Mouse (Mus musculus) 3T3-L1 (cell line): ENCODE data around the gene Gm7247.
"Not testable (repeated sequence)": the region's sequence is repeated elsewhere in the genome, so short reads cannot be mapped to it uniquely, and the experiment has no call there.

Source experiments
- DNase-seq: peaks from one replicate; pipeline ENCODE4 v3.0.0-alpha.2; 2015; ENCODE audit warnings: low read depth, low spot score

Gene Gm7247

DNA sequence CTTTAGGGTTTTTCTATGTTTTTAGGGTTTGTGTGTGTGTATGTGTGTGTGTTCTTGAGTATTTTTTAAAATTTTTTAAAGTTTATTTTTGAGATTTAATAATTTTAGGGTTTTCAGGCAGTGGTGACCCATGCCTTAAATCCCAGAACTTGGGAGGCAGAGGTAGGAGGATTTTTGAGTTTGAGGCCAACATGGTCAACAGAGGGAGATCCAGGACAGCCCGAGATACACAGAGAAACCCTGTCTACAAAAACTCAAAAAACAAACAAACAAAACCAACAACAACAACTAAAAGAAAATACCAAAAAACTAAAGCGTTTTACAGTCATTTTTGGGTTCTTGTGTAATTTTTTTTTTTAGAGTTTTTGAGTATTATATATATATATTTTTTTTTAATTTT, 134.2 kb downstream of the Gm7247 start:
- peak; percentile 89 for DNase-seq

DNA sequence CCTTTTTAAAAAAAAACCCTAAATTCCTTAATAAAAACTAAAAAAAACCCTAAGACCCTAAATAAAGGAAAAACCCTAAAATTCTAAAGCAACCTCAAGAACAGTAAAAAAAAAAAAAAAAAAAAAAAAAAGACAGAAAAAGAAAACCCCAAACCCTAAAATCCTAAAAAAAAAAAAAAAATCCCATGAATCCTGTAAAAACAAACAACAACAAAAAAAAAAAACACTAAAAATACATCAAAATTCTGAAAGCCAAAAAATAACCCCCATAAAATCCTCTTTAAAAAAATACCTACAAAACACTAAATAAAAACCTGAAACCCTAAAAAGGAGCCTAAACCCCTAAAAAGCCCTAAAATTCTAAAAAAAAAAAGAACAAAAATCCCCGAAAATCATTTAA, 135.4 kb downstream of the Gm7247 start:
- DNase-seq: no peak

DNA sequence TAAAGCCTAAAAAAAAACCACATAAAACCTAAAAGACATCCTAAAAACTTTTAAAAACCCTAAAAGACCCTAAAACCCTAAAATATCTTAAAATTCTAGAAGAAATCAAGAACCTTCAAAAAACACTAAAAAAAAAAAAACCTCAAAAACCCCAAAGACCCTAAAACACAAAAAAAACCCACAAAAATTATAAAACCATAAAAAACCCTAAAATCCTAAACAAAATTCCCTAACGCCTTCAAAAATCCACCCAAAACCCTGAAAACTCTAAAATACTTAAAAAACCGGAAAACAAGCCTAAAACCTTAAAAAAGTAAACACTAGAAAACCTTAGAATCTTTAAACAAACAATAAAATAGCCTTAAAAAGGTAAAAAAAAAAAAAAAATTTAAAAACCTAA, 136.4 kb downstream of the Gm7247 start:
- DNase-seq: peak; percentile 1

DNA sequence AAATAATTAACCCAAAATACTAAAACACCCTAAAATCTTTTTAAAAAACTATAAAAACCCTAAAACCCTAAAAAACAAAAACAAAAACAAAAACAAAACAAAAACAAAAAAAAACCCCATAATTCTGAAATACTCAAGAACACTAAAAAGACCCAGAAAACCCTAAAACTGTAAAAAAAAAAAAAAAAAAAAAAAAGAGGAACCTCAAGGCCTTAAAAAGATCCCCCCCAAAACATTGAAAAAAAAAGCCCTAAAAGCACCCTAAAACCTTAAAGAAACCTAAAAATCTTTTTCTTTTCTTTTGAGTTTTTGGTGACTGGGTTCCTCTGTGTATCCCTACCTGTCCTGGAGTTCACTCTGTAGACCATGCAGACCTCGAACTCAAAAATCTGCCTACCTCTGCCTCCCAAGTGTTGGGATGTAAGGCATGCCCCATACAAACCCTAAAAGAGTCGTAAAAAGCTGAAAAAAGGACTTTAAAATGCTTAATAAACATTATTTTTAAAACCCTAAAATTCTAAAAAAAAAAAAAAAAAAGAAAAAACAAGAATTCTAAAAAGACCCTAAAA, 138.2 kb downstream of the Gm7247 start:
- DNase-seq: peak; percentile 6

DNA sequence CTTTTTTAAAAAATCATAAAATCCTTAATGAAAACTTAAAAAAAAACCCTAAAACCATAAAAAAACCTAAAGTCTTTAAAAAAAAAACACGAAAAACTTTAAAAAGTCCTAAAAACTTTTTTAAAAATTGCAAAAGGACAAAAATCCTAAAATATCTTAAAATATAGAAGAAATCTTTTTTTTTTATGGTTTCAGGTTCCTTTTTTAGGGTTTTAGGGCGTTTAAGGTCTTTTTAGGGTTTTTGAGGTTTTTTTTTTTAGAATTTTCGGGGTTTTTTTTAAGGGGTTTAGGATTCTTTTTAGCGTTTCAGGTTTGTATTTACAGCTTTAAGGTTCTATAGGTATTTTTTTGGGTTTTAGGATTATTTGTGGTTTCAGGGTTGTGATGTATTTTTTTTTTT, 138.9 kb downstream of the Gm7247 start:
- no peak for DNase-seq

DNA sequence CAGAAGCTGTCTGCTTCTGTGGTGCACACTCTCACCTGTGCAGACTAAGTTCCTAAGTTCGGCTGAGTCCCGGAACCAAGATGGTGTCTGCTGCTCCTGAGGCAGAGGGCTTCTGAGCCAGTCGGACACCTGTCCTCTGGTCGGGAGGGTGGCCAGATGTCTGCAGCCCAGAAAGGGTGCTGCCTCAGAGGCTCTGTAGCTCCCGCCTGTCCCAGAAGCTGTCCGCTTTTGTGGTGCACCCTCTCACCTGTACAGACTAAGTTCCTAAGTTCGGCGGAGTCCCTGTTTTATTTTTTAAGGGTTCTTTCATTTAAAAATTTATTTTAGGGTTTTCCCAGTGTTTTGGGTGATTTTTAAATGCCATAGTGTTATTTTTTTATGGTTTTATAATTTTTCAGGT, 145.9 kb downstream of the Gm7247 start:
- no peak for DNase-seq

DNA sequence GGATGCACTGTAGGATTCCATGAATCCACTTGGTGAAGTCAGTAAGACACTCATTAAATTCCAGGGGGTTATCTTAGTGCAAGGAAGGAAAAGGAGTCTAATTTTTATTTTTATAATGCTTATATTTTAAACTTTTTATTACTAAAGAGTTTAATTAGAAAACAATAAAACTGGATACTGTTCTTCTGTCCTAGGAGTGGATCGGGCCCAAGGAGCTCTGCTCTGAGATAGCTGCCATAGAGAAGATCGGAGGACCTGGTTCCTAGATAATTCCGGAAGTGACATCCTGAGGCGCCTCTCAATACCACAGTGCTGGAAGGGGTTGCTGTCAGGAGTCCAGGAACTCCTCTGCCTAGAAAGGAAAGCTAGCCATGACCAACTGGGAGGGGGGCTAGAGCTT, 190.9 kb downstream of the Gm7247 start, which contains the start of gene Gm5622:
Gene Gm5622, plus strand, starts transcription at position 301 of the 400 bp plus-strand sequence.
- DNase-seq: no peak

DNA sequence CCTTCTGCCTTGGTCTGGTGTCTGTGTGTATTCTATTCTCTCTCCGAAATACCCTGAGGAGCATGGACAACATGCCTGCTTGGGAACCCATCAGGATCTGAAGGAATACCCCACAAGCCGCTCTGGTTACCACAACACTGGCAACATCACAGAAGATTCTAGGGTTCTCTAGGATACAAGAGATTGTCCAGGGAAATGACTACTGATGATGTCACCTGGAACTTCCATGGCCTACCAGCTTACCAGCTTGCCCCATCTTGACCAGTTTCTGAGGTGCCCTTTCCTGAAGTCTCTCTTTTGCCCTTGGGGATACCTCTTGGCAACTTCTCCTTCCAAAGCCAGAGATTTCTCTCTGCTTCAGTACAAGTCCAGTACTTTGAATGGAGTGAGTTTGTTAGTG, 212.4 kb downstream of the Gm7247 start, which contains the start of gene Gm17175:
Gene Gm17175, minus strand, starts transcription at position 101 of the 400 bp plus-strand sequence.
- not testable (repeated sequence) for DNase-seq

DNA sequence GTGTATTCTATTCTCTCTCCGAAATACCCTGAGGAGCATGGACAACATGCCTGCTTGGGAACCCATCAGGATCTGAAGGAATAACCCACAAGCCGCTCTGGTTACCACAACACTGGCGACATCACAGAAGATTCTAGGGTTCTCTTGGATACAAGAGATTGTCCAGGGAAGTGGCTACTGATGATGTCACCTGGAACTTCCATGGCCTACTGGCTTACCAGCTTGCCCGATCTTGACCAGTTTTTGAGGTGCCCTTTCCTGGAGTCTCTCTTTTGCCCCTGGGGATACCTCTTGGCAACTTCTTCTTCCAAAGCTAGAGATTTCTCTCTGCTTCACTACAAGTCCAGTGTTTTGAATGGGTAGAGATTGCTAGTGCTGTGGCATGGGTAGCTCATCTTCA, 230.5 kb downstream of the Gm7247 start, which contains the start of gene Gm17174:
Gene Gm17174, minus strand, starts transcription at position 101 of the 400 bp plus-strand sequence.
- DNase-seq: not testable (repeated sequence)

DNA sequence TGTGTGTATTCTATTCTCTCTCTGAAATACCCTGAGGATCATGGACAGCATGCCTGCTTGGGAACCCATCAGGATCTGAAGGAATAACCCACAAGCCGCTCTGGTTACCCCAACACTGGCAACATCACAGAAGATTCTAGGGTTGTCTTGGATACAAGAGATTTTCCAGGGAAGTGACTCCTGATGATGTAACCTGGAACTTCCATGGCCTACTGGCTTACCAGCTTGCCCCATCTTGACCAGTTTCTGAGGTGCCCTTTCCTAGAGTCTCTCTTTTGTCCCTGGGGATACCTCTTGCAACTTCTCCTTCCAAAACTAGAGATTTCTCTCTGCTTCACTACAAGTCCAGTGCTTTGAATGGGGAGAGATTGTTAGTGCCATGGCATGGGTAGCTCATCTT, 249.7 kb downstream of the Gm7247 start, which contains the start of gene Gm17078:
Gene Gm17078, minus strand, starts transcription at position 101 of the 400 bp plus-strand sequence.
- DNase-seq: no peak
